20 mouse cellular contexts compared by ENCODE assay signal in the genomic region with DNA sequence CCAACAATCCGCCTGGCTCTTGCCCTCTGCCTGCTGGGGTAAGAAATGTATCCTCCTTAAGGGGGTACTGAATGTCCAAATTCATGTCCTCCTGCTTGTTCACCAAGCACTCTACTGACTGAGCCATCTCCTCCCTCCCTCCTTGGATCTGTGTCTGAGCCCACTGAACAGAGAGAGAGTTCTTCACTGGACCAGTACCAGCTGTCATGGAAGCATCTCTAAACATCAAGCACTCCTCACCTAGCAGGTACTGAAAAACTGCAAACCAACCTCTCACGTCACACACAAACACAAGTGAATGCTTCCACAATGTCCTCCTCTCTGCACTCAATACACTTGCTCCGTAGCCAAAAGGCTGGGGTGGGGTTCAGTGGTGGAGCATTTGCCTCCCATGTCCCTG.
DNase-seq lines count a peak whose midpoint lies in the region; ATAC-seq lines count a peak whose summit lies in the region.
"Had no signal": no experiment of that assay in that cellular context is flagged by ENCODE, and none has a peak within 500 bp of the region (broad histone marks: within the 10 kb centered on the region; RNA-seq: fewer than 3 reads in every experiment).

No protein-coding gene starts in this region.

- peak; percentile 67 for DNase-seq in heart, adult 11 months
- DNase-seq: adrenal gland, postnatal 14 days; cerebellum, adult 18-20 months; cerebellum, adult 9-11 months; cerebellum, postnatal 36 days; gastrocnemius, postnatal 10 days; heart, adult 2 months; heart, postnatal 4 days had no signal

- no peaks in the 10 kb centered on the region; the same call in 1 of the 2 replicates for H3K9me3 ChIP-seq in heart, embryonic 12.5 days (replicated peaks)
- no peaks in the 10 kb centered on the region for H3K9me3 ChIP-seq in hindbrain, embryonic 15.5 days
- 0 out of 2 replicates have a peak, but pooled peaks cover 3% of the 10 kb centered on the region for H3K9me3 ChIP-seq in hindbrain, embryonic 12.5 days (replicated peaks)
- H3K9me3 ChIP-seq in neural tube, embryonic 13.5 days = 0 out of 2 replicates have a peak, but pooled peaks cover 2% of the 10 kb centered on the region
- H3K9me3 ChIP-seq in neural tube, embryonic 15.5 days (replicated peaks) = no peaks in the 10 kb centered on the region
- no peaks in the 10 kb centered on the region; the same call in 1 of the 2 replicates for H3K9me3 ChIP-seq in kidney, embryonic 14.5 days (ENCODE audit: control insufficient read depth, low read length)
- H3K9me3 ChIP-seq: intestine, embryonic 15.5 days had no signal

- no peak overlapping the region for H3K4me3 ChIP-seq in heart, embryonic 12.5 days
- H3K4me3 ChIP-seq in hindbrain, embryonic 15.5 days = no peak overlapping the region
- no peak overlapping the region for H3K4me3 ChIP-seq in hindbrain, embryonic 12.5 days
- H3K4me3 ChIP-seq in neural tube, embryonic 13.5 days = no peak overlapping the region
- no peak overlapping the region for H3K4me3 ChIP-seq in neural tube, embryonic 15.5 days (replicated peaks)
- no peak overlapping the region for H3K4me3 ChIP-seq in kidney, embryonic 14.5 days (ENCODE audit: low read length)
- H3K4me3 ChIP-seq: embryonic facial prominence, embryonic 13.5 days; forebrain, embryonic 15.5 days; heart, adult 2 months; heart, embryonic 13.5 days; intestine, embryonic 15.5 days had no signal

- no peak for ATAC-seq in heart, embryonic 12.5 days (ENCODE audit: insufficient number of reproducible peaks, low FRiP score)
- no peak for ATAC-seq in hindbrain, embryonic 15.5 days (ENCODE audit: low FRiP score, low read depth)
- no peak for ATAC-seq in hindbrain, embryonic 12.5 days (ENCODE audit: low FRiP score)
- ATAC-seq in neural tube, embryonic 13.5 days (ENCODE audit: low read depth) = no peak
- ATAC-seq in neural tube, embryonic 15.5 days (ENCODE audit: low FRiP score) = no peak
- ATAC-seq in kidney, embryonic 14.5 days (ENCODE audit: low FRiP score, low TSS enrichment) = no peak
- ATAC-seq: activated CD4-positive, CD25-positive, alpha-beta regulatory T cell, adult 4 months; forebrain, embryonic 15.5 days; intestine, embryonic 15.5 days; Patski had no signal

- H3K27me3 ChIP-seq in heart, embryonic 12.5 days (replicated peaks) = no peaks in the 10 kb centered on the region
- H3K27me3 ChIP-seq in hindbrain, embryonic 15.5 days = no peaks in the 10 kb centered on the region
- no peaks in the 10 kb centered on the region for H3K27me3 ChIP-seq in hindbrain, embryonic 12.5 days
- no peaks in the 10 kb centered on the region for H3K27me3 ChIP-seq in neural tube, embryonic 13.5 days
- H3K27me3 ChIP-seq in neural tube, embryonic 15.5 days (replicated peaks) = no peaks in the 10 kb centered on the region
- H3K27me3 ChIP-seq in kidney, embryonic 14.5 days (ENCODE audit: control insufficient read depth, insufficient read depth, low read length) = no peaks in the 10 kb centered on the region
- H3K27me3 ChIP-seq: embryonic facial prominence, embryonic 13.5 days; forebrain, embryonic 15.5 days; heart, embryonic 13.5 days; intestine, embryonic 15.5 days; Patski had no signal

- H3K4me2 ChIP-seq in heart, embryonic 12.5 days = no peak overlapping the region
- H3K4me2 ChIP-seq in hindbrain, embryonic 15.5 days = peak overlapping the region; percentile 15; the same call in 1 of the 2 replicates
- H3K4me2 ChIP-seq in hindbrain, embryonic 12.5 days (replicated peaks) = no peak overlapping the region
- peak overlapping the region; percentile 35 for H3K4me2 ChIP-seq in neural tube, embryonic 13.5 days
- 0 out of 2 replicates have a peak overlapping the region, but pooled peaks have one; percentile 20 for H3K4me2 ChIP-seq in neural tube, embryonic 15.5 days
- no peak overlapping the region for H3K4me2 ChIP-seq in kidney, embryonic 14.5 days (replicated peaks; ENCODE audit: low read depth, low read length)
- H3K4me2 ChIP-seq: embryonic facial prominence, embryonic 13.5 days; forebrain, embryonic 15.5 days; heart, embryonic 13.5 days; intestine, embryonic 15.5 days had no signal

- H3K4me1 ChIP-seq in heart, embryonic 12.5 days (replicated peaks) = peaks cover 20% of the 10 kb centered on the region
- peaks cover 47% of the 10 kb centered on the region for H3K4me1 ChIP-seq in hindbrain, embryonic 15.5 days (replicated peaks)
- peaks cover 29% of the 10 kb centered on the region for H3K4me1 ChIP-seq in hindbrain, embryonic 12.5 days
- peaks cover 54% of the 10 kb centered on the region for H3K4me1 ChIP-seq in neural tube, embryonic 13.5 days (replicated peaks)
- H3K4me1 ChIP-seq in neural tube, embryonic 15.5 days = peaks cover 38% of the 10 kb centered on the region
- H3K4me1 ChIP-seq in kidney, embryonic 14.5 days (ENCODE audit: control insufficient read depth, insufficient read depth, low read length) = peaks cover 22% of the 10 kb centered on the region

- 81% methylated on average over 3 of the region's 3 CpGs for WGBS in heart, embryonic 12.5 days
- 70% methylated on average over 3 of the region's 3 CpGs for WGBS in hindbrain, embryonic 15.5 days
- WGBS in hindbrain, embryonic 12.5 days = 73% methylated on average over 3 of the region's 3 CpGs
- WGBS in neural tube, embryonic 13.5 days = 71% methylated on average over 3 of the region's 3 CpGs
- WGBS in neural tube, embryonic 15.5 days = 68% methylated on average over 3 of the region's 3 CpGs
- 81% methylated on average over 3 of the region's 3 CpGs for WGBS in kidney, embryonic 14.5 days

- no peak overlapping the region for H3K27ac ChIP-seq in heart, embryonic 12.5 days (ENCODE audit: poor library complexity, severe bottlenecking)
- H3K27ac ChIP-seq in hindbrain, embryonic 15.5 days (replicated peaks) = no peak overlapping the region
- H3K27ac ChIP-seq in hindbrain, embryonic 12.5 days = no peak overlapping the region
- no peak overlapping the region for H3K27ac ChIP-seq in neural tube, embryonic 13.5 days (replicated peaks)
- no peak overlapping the region for H3K27ac ChIP-seq in neural tube, embryonic 15.5 days (replicated peaks)
- H3K27ac ChIP-seq in kidney, embryonic 14.5 days (ENCODE audit: low read depth, low read length) = no peak overlapping the region
- H3K27ac ChIP-seq: embryonic facial prominence, embryonic 13.5 days; forebrain, embryonic 15.5 days; heart, adult 2 months; heart, embryonic 13.5 days; intestine, embryonic 15.5 days had no signal

- H3K9ac ChIP-seq in heart, embryonic 12.5 days = no peak overlapping the region
- no peak overlapping the region for H3K9ac ChIP-seq in hindbrain, embryonic 15.5 days
- no peak overlapping the region for H3K9ac ChIP-seq in hindbrain, embryonic 12.5 days
- H3K9ac ChIP-seq in neural tube, embryonic 13.5 days = no peak overlapping the region
- no peak overlapping the region; the same call in 1 of the 2 replicates for H3K9ac ChIP-seq in neural tube, embryonic 15.5 days (replicated peaks)
- H3K9ac ChIP-seq in kidney, embryonic 14.5 days (ENCODE audit: low read depth, low read length) = no peak overlapping the region
- H3K9ac ChIP-seq: embryonic facial prominence, embryonic 13.5 days; forebrain, embryonic 15.5 days; heart, embryonic 13.5 days; intestine, embryonic 15.5 days had no signal

- no peaks in the 10 kb centered on the region for H3K36me3 ChIP-seq in heart, embryonic 12.5 days
- no peaks in the 10 kb centered on the region for H3K36me3 ChIP-seq in hindbrain, embryonic 15.5 days
- H3K36me3 ChIP-seq in hindbrain, embryonic 12.5 days = no peaks in the 10 kb centered on the region
- no peaks in the 10 kb centered on the region for H3K36me3 ChIP-seq in neural tube, embryonic 13.5 days
- H3K36me3 ChIP-seq in neural tube, embryonic 15.5 days = peaks cover 3% of the 10 kb centered on the region; the same call in 1 of the 2 replicates
- no peaks in the 10 kb centered on the region for H3K36me3 ChIP-seq in kidney, embryonic 14.5 days (ENCODE audit: control insufficient read depth, insufficient read depth, low read length)
- H3K36me3 ChIP-seq: embryonic facial prominence, embryonic 13.5 days; forebrain, embryonic 15.5 days; intestine, embryonic 15.5 days had no signal

Comparison
In these comparisons a context has a peak if more than half of its experiments do, and no peak if none do; other contexts are left out.
1. H3K4me2 ChIP-seq: peak in hindbrain, embryonic 15.5 days (single experiment), neural tube, embryonic 13.5 days (single experiment) and neural tube, embryonic 15.5 days (single experiment); none in heart, embryonic 12.5 days (single experiment), hindbrain, embryonic 12.5 days (single experiment) and kidney, embryonic 14.5 days (single experiment).